Mouse (Mus musculus) layer of hippocampus, postnatal 25 days (tissue): ENCODE measurements at regions not wholly inside any gene's neighbourhood (a gene's known extent, or its start where the extent isn't known, plus 50 kb on each side); places are given as distances from the start of the nearest gene placed in this dataset.

Source experiments
- DNase-seq, 2 experiments: peaks; one replicate each; pipeline ENCODE4 v3.0.0; 2022; ENCODE audit warnings: mixed read lengths in 2 of 2, low spot score in 1 of 2; ENCODE audit errors: extremely low spot score in 1 of 2

DNA sequence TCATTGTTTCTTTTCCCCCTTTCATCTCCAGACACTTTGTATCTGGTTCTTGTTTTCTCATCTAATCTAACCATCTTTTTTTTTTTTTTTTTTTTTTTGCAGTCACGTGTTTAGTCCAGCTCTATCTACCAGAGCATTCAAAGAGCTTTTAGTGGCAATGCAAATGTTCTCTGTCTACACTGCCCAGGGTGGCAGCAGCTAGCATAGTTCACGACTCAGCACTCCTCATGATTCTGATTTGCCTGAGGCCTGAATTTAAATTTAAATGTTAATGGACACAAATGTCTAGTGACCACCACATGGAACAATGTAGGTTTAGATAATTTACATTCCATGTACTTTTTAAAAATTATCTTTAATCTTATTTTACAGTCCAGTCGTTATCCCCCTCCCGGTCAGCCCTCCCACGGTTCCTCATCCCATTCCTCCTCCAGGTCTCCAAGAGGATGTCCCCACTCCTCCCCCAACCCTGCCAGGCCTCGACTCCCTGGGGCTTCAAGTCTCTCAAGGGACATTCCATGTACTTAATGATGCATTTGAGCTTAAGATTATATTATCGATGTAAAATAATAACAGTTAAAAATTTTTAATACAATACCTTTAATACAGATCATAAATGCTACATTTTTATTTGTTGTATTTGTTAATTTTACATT, 153.1 kb upstream of the Cops8 start:
- no peak for DNase-seq

DNA sequence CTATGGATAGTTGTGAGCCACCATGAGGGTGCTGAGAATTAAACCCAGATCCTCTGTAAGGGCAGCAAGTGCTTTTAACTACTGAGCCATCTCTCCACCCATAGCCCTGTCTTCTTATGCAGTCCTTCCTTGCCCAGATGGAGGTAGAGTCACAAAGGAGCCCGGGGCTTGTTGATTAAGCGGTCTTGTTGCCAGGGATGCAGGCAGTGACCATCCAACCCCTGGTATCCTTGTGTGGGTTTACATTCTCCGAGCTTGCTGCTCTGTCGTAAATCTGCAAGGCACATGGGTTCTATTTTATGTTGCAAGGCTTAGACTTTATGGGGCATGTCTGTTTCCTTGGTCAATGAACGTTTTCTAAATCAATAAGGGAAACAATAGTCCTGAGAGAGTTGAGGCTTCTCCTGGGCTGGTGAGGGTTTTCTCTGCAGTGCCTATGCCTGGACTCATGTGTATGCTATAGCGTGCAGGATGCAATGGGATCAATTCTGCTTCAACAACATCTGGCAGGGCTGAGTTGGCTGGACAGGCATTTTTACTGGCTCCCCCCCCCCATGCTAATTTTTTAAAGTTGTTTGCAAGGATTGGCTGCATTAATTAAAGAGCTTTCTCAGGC, 150.7 kb upstream of the Cops8 start:
- DNase-seq = no peak

DNA sequence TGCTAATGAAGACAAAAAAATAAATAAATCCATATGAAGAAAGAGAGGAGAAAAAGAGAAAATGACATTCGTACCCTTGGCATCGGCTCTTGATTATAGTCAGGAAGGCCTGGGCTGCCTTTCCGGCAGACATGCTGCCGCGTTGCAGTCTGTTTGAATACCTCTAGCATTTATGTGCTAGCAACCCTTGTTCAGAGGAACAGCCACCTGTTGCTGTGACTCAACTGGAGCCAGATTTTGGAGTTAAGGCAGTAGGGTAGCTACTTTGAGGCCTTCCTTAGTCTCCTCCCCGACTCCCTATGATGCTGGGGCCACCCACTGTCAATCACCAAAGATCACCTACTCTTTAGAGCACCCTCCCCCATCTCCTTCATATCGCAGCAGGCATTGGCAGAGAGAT, 148.5 kb upstream of the Cops8 start:
- DNase-seq = no peak

DNA sequence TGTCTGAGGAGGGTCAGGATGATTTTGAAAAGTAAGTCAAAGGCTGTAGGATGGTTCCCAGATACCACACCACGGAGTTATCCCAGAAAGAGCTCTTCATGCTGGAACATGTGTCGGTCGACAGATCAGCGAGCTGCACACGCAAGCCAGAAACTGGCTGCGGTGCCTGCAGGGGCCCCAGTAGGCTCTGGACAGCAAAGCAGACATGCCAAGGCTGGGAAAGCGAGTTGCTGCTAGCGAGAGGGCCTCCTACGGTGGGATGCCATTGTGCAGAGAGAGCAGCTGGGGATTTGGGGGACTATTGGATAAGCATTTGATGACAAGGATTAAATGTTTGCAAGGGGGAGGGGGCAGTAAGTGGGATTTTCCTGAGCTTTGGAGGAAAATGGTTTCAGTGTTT, 145.4 kb upstream of the Cops8 start:
- no peak for DNase-seq

DNA sequence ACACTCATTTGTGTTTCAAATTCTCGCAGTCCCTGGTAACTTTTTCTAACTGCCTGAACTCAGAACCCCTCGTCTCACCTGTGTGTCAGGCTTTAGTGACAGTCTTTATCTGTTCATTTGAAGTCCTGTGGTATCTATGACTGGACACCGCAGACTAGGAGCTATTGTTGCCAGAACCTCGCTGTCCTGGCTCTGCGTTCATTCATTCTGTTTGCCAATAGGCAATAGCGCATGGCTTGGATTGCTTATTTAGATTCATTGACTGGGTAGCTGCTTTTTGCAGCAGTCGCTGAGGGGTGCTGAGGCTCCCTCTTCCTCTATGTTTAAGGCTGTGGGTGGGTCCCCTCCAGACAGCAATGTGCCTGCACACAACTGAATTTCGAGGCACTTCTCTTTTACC, 144.6 kb upstream of the Cops8 start:
- no peak for DNase-seq

DNA sequence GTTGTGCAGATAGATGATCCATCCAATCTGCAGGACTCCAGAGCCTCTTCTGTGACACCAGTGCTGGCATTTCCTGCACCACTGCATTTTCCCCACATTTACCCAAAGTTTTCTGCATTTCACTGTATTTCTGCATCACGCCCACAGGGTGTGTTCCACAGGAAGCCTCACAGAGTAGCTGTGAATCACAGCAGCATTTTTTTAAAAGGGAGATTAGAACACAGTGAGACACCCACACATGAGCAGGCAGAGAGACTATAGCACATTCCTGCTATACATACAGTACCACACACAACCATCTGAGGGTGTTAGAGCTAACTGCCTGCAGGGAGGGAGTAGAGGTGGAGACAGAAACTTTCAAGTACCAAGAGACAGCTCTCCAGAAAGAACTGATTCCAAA, 141.1 kb upstream of the Cops8 start:
- DNase-seq = no peak

DNA sequence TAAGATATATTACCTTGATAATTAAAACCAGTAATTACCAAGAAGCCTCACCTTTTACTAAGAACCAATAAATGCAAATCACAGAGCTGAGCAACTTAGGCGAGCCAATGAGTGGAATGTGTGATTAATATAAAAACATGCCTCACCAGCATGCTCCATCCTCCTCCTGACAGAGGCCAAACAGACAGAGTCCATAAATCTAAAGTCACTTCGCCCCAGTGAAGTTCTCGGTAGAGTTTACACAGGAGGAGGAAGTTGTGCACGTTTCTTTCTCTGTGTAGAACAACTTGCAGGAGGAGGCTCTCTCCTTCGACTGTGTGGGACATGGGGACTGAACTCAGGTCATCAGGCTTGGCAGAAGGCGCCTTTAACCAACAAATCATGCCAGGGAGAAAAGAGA, 139.5 kb upstream of the Cops8 start:
- no peak for DNase-seq

DNA sequence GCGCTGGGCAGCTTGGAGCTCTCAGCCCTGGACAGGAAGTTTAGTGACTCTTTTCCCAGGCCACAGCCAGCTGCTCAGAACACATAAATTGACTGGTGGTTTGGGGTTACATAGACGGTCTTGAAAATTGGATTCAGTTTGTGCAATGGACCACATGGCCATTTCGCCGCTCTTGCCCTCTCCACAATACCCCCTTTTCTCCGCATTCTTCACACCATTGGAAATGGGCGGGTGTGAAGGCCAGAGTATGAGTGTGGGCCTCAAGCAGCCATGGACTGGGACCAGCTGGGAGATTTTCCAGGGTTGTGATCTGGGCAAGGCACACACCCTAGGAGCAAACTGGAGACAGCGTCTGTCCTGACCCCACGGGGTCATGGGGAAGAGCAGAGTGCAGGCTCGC, 135.1 kb upstream of the Cops8 start:
- no peak for DNase-seq

DNA sequence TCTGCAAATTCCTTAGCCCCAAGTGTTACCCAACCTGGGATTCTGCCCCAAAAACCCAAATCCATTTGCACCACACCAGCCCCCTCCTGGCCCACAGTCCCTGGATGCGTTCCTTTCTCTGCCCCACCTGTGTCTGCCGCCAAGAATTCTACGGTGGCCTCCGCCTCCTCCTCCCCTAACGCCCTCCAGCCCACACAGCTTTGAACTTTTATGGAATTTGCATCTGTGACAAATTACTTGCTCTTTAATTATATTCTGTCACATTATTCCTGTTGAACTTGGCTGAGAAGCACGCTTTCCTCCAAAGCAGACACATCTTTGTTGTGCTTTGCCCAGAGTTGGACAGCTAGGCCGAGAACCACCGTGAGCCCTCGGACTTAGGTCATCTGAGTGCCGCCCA, 131.8 kb upstream of the Cops8 start:
- no peak for DNase-seq

DNA sequence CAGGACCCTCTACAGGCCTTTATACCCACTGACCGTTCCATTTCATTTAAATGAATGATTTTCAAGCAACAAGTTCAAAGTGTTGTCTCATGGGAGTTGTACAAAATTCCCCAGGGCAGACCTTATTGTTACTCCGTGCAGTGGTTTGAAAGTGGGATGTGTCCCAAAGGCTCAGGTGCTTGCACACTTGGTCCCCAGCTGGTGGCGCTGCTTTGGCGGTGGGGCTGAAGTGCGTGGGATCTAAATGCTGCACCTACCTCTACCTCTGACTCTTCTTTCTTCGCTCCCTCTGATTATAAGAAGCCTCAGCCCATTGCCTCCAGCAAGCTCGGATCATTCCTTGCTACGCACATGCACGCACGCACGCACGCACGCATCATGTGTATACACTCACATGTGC, 131.0 kb upstream of the Cops8 start:
- no peak for DNase-seq

DNA sequence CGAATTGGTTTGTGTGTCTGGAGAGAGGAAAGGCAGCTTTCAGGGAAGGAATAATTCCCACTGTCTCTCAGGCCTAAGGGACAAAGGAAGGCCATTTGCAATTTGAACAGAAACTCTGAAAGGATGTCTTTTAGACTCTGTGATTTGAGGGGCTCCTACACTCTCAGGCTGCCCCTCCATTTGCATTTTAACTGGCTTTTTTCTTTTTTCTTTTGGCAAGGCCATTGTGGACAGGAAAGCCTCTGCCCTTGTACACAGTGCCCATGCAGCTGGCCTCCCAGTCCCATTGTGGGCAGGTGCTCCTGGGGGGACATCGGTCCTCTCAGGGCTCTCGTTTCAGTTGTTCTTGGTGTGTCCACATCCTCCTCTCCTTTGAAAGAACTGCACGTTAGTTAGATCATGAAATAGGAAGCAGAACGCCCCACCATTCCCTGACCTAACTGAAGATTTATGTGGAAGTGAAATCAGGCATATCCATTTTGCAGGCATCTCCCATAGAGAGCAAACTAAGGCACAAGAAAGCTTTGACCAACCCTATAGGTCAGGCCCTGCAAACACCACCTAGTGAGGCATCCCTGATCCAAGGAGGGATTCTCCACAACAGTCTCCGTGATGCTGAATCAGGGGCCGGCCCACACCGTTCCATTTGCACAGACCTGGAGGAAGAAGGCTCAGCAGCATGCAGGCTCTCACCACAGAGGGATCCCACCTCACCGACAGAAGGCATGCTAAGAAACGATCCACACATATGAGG, 127.5 kb upstream of the Cops8 start:
- DNase-seq = no peak

DNA sequence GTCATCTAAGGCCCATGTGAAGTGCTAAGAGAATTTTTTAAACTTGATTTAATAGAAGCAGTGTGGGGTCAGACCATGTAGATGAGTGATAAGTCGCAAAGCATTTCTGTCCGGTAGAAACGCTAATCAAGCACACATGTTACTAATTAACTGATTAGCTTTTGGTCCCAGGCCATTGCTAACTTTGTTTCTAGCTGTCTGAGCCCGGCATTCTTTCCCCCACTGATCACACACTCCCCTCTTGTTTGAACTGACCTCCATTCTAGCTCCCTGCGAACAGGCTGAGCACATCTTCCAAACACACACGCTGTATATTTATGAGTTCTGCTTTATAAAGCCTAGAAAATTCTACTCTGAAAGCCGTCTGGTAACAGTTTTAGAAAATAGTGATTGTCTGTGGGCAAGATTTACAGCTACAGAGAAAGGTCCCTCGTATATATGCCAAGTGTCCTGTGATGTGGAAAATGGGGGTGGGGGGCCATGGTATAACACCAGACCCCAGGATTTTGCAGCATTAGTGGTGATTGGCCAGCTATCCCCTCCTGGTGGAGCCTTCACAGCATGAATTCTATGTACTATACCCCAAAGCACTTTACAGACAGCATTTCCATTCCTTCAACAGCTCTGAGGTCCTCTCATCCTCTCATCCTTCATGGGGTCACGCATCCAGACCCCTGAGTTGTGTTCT, 126.1 kb upstream of the Cops8 start:
- DNase-seq = no peak

DNA sequence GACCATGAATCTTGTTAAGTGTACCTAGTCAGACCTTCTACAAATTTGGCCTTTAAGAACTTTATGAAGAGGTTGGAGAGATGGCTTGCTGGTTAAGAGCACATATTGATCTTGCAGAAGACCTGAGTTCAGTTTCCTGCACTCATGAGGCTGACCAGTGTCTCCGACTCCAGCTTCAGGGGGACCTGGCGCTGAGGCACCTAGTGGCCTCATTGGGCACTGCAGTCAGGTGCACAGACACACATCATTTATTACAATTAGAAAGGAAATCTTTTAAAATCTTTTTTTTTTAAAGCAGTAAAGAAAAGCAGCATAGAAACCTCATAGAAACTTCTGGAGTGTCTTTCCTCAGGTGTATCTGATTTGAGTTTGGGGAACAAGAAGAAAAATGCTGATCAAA, 123.9 kb upstream of the Cops8 start:
- no peak for DNase-seq

DNA sequence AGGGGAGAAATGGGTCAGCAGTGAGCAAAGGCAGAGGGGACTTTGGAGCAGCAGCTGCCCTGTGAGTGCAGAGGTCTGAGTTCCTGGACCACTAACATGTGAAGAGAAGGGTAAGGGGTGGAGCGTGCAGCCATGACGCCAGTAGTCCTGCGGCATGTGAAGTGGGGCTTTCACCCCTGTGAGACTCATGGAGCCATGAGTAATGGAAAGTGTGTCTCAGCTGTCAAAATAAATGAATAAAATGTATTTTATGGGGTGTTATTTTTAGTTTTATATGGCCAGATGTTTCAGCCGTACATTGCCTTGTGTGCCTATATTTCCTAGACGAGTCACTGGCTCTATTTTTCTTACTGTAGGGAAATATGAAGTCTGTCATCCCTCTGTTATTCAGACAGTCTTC, 121.5 kb upstream of the Cops8 start:
- no peak for DNase-seq

DNA sequence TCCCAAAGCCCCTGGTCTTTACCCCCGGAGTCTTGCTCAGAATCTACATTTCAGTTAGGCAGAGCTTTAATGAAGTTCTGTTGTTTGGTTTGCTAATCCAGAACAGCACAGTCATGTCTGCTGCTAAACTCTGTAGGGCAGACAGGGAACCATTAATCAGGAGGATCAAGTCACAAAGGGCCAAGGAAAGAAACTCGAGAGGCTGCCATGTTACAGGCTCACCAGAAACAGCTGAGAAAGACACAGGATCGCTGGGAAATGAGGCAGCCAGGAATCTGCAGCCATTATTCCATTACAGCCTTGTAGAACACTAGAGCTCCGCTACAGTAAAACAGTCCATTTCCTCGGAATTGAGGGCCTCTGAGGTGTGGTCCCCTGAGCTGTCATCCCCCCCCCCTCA, 121.1 kb upstream of the Cops8 start:
- no peak for DNase-seq

DNA sequence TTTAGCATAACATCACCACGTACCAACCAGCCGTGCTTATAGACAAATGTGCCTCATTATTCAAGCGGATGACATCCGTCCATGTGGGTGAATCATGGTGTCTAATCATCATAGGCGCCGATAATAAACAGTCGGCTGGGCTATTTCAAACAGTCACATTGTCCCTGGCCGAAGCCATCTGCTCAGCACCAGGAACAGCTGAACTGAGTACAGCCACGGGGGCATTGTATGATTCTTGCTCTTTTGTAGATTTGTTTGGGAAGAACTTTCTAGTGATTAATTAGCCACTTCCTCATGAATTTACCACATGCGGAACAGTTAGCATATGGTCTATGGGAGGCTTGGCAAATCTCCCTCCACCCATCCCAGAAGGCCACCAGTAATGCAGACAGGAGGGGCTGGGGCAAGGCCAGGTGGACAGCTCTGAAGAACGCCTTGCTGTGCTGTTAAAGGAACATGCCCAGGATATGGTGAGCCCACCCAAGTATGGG, 116.4 kb upstream of the Cops8 start:
- DNase-seq = peak in 1 of 2 experiments; percentile 40

DNA sequence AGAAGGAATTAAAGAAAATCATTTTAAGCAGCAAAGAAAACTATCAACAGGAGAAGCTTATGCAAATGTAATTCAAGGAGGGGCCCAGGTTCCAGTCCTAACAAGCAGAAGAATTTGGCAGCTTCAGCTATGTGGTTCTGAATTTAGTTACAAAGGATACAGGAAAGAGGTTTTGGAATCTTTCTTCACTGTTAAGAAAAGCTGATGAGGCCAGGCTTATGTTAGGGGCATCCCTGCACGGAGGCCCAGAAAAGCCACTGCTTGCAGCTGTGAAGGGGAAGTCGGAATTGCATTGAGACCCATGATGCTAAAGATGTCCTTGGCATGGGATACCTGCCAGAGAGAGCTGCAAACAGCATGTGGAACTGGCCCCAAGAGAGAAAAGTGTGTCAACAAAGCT, 114.9 kb upstream of the Cops8 start:
- no peak for DNase-seq

DNA sequence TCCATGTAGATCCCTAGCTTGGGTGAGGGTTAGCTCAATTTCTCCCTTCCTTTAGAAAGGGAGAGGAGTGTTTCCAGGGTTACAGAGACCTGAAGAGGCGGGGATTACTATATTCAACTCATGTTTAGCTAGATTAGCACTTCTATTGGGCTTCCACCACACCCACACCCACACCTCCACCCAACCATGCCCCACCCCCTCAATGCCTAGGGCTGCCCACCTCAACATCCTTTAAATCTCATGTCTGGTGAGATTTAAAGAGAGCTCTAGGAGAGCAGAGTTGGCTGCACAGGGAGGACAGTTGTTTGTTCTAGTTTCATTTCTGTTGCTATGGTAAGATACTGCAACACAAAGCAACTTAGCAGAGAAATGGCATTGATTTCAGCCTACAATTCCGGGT, 113.8 kb upstream of the Cops8 start:
- no peak for DNase-seq

DNA sequence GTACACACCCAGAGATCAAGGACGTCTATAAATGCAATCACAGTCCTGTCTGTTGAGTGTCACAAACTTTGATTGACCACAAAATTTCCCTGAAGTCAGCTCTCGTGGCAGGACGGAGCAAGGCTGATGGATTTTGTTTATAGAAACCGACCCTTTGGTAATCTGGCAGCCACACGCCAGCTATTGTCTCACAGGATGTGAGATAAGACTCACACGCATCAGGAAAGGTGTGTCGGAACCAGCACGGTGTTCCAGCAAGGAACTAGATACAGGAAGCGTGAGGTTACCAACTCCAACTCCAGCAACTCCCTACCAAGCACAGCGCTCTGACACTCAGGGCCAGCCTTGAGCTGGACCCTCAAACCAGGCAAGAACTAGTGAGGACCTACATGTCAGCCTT, 112.4 kb upstream of the Cops8 start:
- no peak for DNase-seq

DNA sequence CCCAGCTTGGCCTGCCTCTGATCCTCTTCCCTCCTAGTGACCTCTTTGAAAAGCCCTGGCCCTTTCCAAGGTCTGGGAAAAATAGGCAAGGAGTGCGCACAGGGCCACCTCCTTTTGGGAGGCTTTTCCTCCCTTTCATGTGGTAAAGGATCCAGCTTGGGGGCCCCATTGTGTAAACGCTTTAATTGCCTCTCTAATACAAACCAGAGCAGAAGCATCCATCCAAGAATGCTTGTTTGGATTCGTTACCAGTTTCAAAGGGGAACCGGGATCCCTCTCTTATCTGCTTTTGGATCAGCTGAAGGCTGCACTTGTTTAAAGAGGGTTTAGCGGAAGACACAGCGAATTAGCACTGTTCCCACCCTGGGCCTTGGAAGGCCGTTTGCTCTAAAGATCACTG, 109.3 kb upstream of the Cops8 start:
- no peak for DNase-seq

DNA sequence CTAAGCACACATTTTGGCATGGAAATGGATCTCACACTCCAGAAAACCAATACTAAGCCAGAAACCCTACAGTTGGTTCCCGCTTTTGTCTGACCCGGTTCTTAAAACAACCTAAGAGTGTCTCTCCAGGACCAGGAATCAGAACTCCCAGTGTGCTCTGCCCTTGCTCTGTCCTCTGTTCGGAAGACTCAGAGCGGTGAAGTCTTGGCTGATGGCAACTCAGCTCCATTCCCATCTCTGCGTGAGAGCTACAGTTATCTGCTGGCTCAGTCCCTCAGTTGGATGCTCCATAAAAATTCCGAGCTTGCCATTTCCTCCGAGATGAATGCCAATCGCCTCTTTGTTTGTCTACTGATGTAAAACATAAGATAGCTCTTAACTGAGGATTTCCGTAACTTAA, 107.6 kb upstream of the Cops8 start:
- no peak for DNase-seq
